ENCODE assay signal across 1 mouse cellular context in genomic region chr11:61319233-61319922, GRCm38 (mm10).
TF ChIP-seq lines count a peak whose summit lies in the region.

No protein-coding gene starts in this region.

TF ChIP-seq in CH12.LX, 34 proteins besides CTCF, POLR2A, EP300 and RAD21 (continued from another document):
- TF ChIP-seq KAT2A (IDR thresholded peaks at IDR 0.05; ENCODE audit: insufficient replicate concordance, low read length) (no peak), ETS1 (conservative IDR thresholded peaks at IDR 0.05; ENCODE audit: low read depth, low read length) (no peak)
TF ChIP-seq in CH12.LX: peak in this region for 1.
